Comparison of ENCODE assay signal across 8 mouse cellular contexts in genomic region chr7:143067897-143068296, GRCm38 (mm10). TPM values are rescaled to one million over a fixed set of nuclear protein-coding genes. Genes with fewer than 3 reads are reported as not detected.
A peak's percentile ranks its signal among the peaks of the same experiment; 100 is the strongest.
DNase-seq lines count a peak whose midpoint lies in the region; ATAC-seq and TF ChIP-seq lines count a peak whose summit lies in the region.

No protein-coding gene starts in this region.

- ATAC-seq in heart, embryonic 11.5 days (replicated peaks; ENCODE audit: insufficient number of reproducible peaks, low FRiP score, low TSS enrichment), result no peak
- no peak for ATAC-seq in embryonic facial prominence, embryonic 15.5 days (ENCODE audit: insufficient number of reproducible peaks, low FRiP score, low TSS enrichment, low read depth)
- ATAC-seq in limb, embryonic 13.5 days (ENCODE audit: low FRiP score, low read depth), result no peak

- peaks cover 15% of the 10 kb centered on the region for H3K4me1 ChIP-seq in heart, embryonic 11.5 days (ENCODE audit: control insufficient read depth, insufficient read depth, low read length)
- H3K4me1 ChIP-seq in ES-Bruce4 (ENCODE audit: control insufficient read depth, insufficient read depth, low read length), result no peaks in the 10 kb centered on the region
- peaks cover 28% of the 10 kb centered on the region for H3K4me1 ChIP-seq in embryonic facial prominence, embryonic 15.5 days
- peaks cover 28% of the 10 kb centered on the region for H3K4me1 ChIP-seq in limb, embryonic 13.5 days

- peaks cover 3% of the 10 kb centered on the region; the same call in 1 of the 2 replicates for H3K27me3 ChIP-seq in heart, embryonic 11.5 days (ENCODE audit: control insufficient read depth, insufficient read depth, low read length)
- no peaks in the 10 kb centered on the region for H3K27me3 ChIP-seq in ES-Bruce4 (ENCODE audit: control insufficient read depth, insufficient read depth, low read length, poor library complexity, severe bottlenecking)
- no peaks in the 10 kb centered on the region for H3K27me3 ChIP-seq in embryonic facial prominence, embryonic 15.5 days
- no peaks in the 10 kb centered on the region for H3K27me3 ChIP-seq in limb, embryonic 13.5 days

- DNase-seq in heart, postnatal 14 days, result no peak
- DNase-seq in right cerebral cortex, postnatal 4 days, result no peak
- DNase-seq in spleen, adult 18-20 months, result no peak
- no peak for DNase-seq in kidney, postnatal 36 days

- no peak for TF ChIP-seq POLR2A in ES-Bruce4 (IDR thresholded peaks at IDR 0.05; ENCODE audit: insufficient read depth, low read length)

- no peak overlapping the region for H3K9ac ChIP-seq in heart, embryonic 11.5 days (ENCODE audit: low read depth, low read length)
- H3K9ac ChIP-seq in ES-Bruce4 (ENCODE audit: low read depth, poor library complexity, severe bottlenecking), result peak overlapping the region; percentile 11; the same call in 1 of the 2 replicates
- H3K9ac ChIP-seq in embryonic facial prominence, embryonic 15.5 days, result no peak overlapping the region
- H3K9ac ChIP-seq in limb, embryonic 13.5 days, result peak overlapping the region; percentile 63

- TF ChIP-seq CTCF in ES-Bruce4 (IDR thresholded peaks at IDR 0.05; ENCODE audit: low read depth, low read length), result no peak

- peak overlapping the region; percentile 61; the same call in 1 of the 2 replicates for H3K4me2 ChIP-seq in heart, embryonic 11.5 days
- H3K4me2 ChIP-seq in embryonic facial prominence, embryonic 15.5 days (replicated peaks), result peak overlapping the region; percentile 42
- peak overlapping the region; percentile 99 for H3K4me2 ChIP-seq in limb, embryonic 13.5 days (replicated peaks)

- 88% methylated on average over 3 of the region's 3 CpGs for WGBS in heart, embryonic 11.5 days (ENCODE audit: insufficient replicate concordance)
- 87% methylated on average over 3 of the region's 3 CpGs for WGBS in embryonic facial prominence, embryonic 15.5 days
- WGBS in limb, embryonic 13.5 days, result 91% methylated on average over 3 of the region's 3 CpGs

- peaks cover 47% of the 10 kb centered on the region for H3K36me3 ChIP-seq in heart, embryonic 11.5 days (ENCODE audit: control insufficient read depth, insufficient read depth, low read length)
- H3K36me3 ChIP-seq in ES-Bruce4 (ENCODE audit: control insufficient read depth, insufficient read depth, low read length, poor library complexity, severe bottlenecking), result peaks cover 44% of the 10 kb centered on the region
- H3K36me3 ChIP-seq in embryonic facial prominence, embryonic 15.5 days, result peaks cover 57% of the 10 kb centered on the region
- peaks cover 74% of the 10 kb centered on the region for H3K36me3 ChIP-seq in limb, embryonic 13.5 days

- H3K27ac ChIP-seq in heart, embryonic 11.5 days (ENCODE audit: low read depth, low read length), result peak overlapping the region; percentile 92; the same call in 1 of the 2 replicates
- peak overlapping the region; percentile 77 for H3K27ac ChIP-seq in ES-Bruce4 (ENCODE audit: insufficient read depth, low read length)
- H3K27ac ChIP-seq in embryonic facial prominence, embryonic 15.5 days (replicated peaks), result peak overlapping the region; percentile 91
- H3K27ac ChIP-seq in limb, embryonic 13.5 days, result peak overlapping the region; percentile 97

- intact Hi-C loops in heart, postnatal 14 days (cut with DNase I), result no loop called here

- no peak overlapping the region for H3K4me3 ChIP-seq in heart, embryonic 11.5 days (ENCODE audit: low read depth, low read length)
- peak overlapping the region; percentile 65; the same call in 1 of the 2 replicates for H3K4me3 ChIP-seq in ES-Bruce4 (ENCODE audit: low read depth, low read length)
- H3K4me3 ChIP-seq in embryonic facial prominence, embryonic 15.5 days (replicated peaks), result no peak overlapping the region
- no peak overlapping the region for H3K4me3 ChIP-seq in limb, embryonic 13.5 days

- TF ChIP-seq EP300 in ES-Bruce4 (IDR thresholded peaks at IDR 0.05; ENCODE audit: insufficient read depth, low read depth, low read length), result no peak

- H3K9me3 ChIP-seq in heart, embryonic 11.5 days (replicated peaks; ENCODE audit: control insufficient read depth, low read length), result no peaks in the 10 kb centered on the region
- no peaks in the 10 kb centered on the region for H3K9me3 ChIP-seq in ES-Bruce4 (replicated peaks; ENCODE audit: control insufficient read depth, insufficient read depth, low read length, poor library complexity, severe bottlenecking)
- no peaks in the 10 kb centered on the region for H3K9me3 ChIP-seq in embryonic facial prominence, embryonic 15.5 days (replicated peaks)
- H3K9me3 ChIP-seq in limb, embryonic 13.5 days, result no peaks in the 10 kb centered on the region

RNA-seq across cellular contexts. Expression of gene Tssc4, which starts 1.2 kb away (rescaled TPM):
- 36.2 and 48.4 TPM in 2 replicates for polyA plus RNA-seq in heart, embryonic 11.5 days (2014; fragmentation: Nextera tagmentation; extraction: Ambion mirVana)
- total RNA-seq in heart, postnatal 14 days (2021), result 10 to 100 TPM; 19.0 to 20.7 TPM
- 18.2 and 21.0 TPM in 2 replicates for polyA plus RNA-seq in ES-Bruce4 (2011; ENCODE audit: insufficient read depth, insufficient read length, low read depth, missing spikeins)
- 104 TPM in 2 replicates for polyA plus RNA-seq in embryonic facial prominence, embryonic 15.5 days (2015; fragmentation: Nextera tagmentation; extraction: Ambion mirVana)
- 112 and 115 TPM in 2 replicates for polyA plus RNA-seq in limb, embryonic 13.5 days (2015; fragmentation: Nextera tagmentation; extraction: Ambion mirVana)

RNA-seq across cellular contexts. Expression of gene Cd81, which starts 15.4 kb away (rescaled TPM):
- 632 and 701 TPM in 2 replicates for polyA plus RNA-seq in heart, embryonic 11.5 days (2014; fragmentation: Nextera tagmentation; extraction: Ambion mirVana)
- total RNA-seq in heart, postnatal 14 days (2021), result 100 to 1,000 TPM; 505 to 506 TPM
- 392 and 406 TPM in 2 replicates for polyA plus RNA-seq in ES-Bruce4 (2011; ENCODE audit: insufficient read depth, insufficient read length, low read depth, missing spikeins)
- polyA plus RNA-seq in embryonic facial prominence, embryonic 15.5 days (2015; fragmentation: Nextera tagmentation; extraction: Ambion mirVana), result 576 and 606 TPM in 2 replicates
- polyA plus RNA-seq in limb, embryonic 13.5 days (2015; fragmentation: Nextera tagmentation; extraction: Ambion mirVana), result 532 and 537 TPM in 2 replicates

RNA-seq across cellular contexts. Expression of gene Trpm5, which starts 26.5 kb away (rescaled TPM):
- polyA plus RNA-seq in heart, embryonic 11.5 days (2014; fragmentation: Nextera tagmentation; extraction: Ambion mirVana), result 1.2 and 2.4 TPM in 2 replicates
- total RNA-seq in heart, postnatal 14 days (2021), result under 1 TPM; 0.12 TPM
- not detected in 2 replicates for polyA plus RNA-seq in ES-Bruce4 (2011; ENCODE audit: insufficient read depth, insufficient read length, low read depth, missing spikeins)
- 12.0 and 12.5 TPM in 2 replicates for polyA plus RNA-seq in embryonic facial prominence, embryonic 15.5 days (2015; fragmentation: Nextera tagmentation; extraction: Ambion mirVana)
- polyA plus RNA-seq in limb, embryonic 13.5 days (2015; fragmentation: Nextera tagmentation; extraction: Ambion mirVana), result 20.9 and 22.1 TPM in 2 replicates

RNA-seq across cellular contexts. Expression of gene Kcnq1, which starts 38.3 kb away (rescaled TPM):
- polyA plus RNA-seq in heart, embryonic 11.5 days (2014; fragmentation: Nextera tagmentation; extraction: Ambion mirVana), result 9.2 and 12.1 TPM in 2 replicates
- 10 to 100 TPM; 32.1 to 32.5 TPM for total RNA-seq in heart, postnatal 14 days (2021)
- not detected in 2 replicates for polyA plus RNA-seq in ES-Bruce4 (2011; ENCODE audit: insufficient read depth, insufficient read length, low read depth, missing spikeins)
- 1.2 and 1.4 TPM in 2 replicates for polyA plus RNA-seq in embryonic facial prominence, embryonic 15.5 days (2015; fragmentation: Nextera tagmentation; extraction: Ambion mirVana)
- 0.61 and 0.87 TPM in 2 replicates for polyA plus RNA-seq in limb, embryonic 13.5 days (2015; fragmentation: Nextera tagmentation; extraction: Ambion mirVana)

Comparison
In these comparisons a context has a peak if more than half of its experiments do, and no peak if none do; other contexts are left out.
1. H3K4me2 ChIP-seq: peak in every context shown above with its lines; median percentile 99 in limb, embryonic 13.5 days; 61 in heart, embryonic 11.5 days; 42 in embryonic facial prominence, embryonic 15.5 days.
2. H3K9ac ChIP-seq: peak in ES-Bruce4 (single experiment) and limb, embryonic 13.5 days (single experiment); none in heart, embryonic 11.5 days (single experiment) and embryonic facial prominence, embryonic 15.5 days (single experiment).
3. Peak in every context shown above with its lines, with median percentiles within 50 percentile points of each other: H3K27ac ChIP-seq.